Mouse (Mus musculus) adrenal gland, postnatal 10 days (tissue): ENCODE data around the gene Slc25a40. TPM values are rescaled to one million over a fixed set of nuclear protein-coding genes. Genes with fewer than 3 reads are reported as not detected.

Source experiments
- DNase-seq: peaks from one replicate; pipeline ENCODE4 v3.0.0; 2021; ENCODE audit warnings: mixed read lengths
- total RNA-seq, 2 experiments: library from RNA; stranded (reverse); gene quantifications; 2 replicates each; pipeline ENCODE4 v1.2.3; 2021

Slc25a40 gene
- total RNA-seq, 2 experiments from 2014 or later = 8.7 to 13.3 TPM

DNA sequence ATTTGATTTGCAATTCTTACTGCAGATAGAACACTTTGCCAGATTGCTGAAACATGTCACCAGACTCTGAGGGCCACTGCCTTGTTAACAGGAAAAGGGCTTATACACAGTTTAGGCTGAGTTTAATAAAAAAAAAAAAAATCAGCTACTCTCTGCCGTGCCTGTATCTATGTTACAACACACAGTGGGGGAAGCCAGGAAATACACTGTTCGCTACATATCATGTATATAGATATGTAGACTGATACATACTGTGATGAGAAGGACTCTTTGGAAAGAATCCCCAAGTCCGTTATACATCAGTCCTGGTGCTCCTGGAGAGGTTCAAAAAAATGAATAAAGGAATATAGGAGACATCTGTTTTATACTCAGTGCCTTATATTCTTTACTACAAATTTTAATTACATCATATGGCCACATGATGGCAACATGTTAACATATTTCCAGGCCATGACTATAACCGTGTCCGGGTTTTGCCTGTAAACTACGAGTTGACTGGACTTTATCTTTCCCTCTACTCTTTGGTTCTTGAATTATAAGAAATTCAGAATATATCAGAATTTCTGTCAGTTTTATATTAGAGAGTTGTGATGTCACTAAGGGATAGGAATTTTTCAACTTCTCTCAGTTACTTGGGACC is 66.9 kb downstream of the Slc25a40 start:
- DNase-seq = peak; percentile 4

DNA sequence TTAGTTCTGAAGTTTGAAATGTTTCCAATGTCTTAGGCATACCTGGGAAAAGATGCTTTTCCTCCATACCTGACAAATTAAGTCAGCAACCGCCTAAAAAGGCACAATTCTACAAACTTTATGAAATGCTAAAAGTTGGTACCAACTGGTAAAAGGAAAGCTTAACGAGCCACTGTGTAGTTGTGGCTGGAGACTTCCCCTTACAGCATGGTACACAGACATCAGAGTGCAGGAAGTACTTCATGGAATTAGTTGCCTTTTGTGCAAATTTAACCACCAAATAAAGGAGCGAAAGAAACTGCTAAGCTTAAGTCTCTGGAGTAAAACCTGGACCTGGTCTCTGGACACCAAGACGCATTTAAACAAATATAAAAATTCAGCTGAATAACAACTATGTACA is 69.1 kb downstream of the Slc25a40 start:
- DNase-seq = no peak

Other genes starting within 250 kb of the Slc25a40 start
- gene Adam22, start 54.7 kb upstream of the Slc25a40 start, total RNA-seq = 1 to 10 TPM; 5.2 to 6.8 TPM
- 10 to 100 TPM in 1 of 2 experiments, 1 to 10 TPM in 1; 9.8 to 14.3 TPM for gene Dbf4, start 134 bp upstream of the Slc25a40 start, total RNA-seq
- 1 to 10 TPM; 4.2 to 5.5 TPM for gene Rundc3b, start 200.1 kb downstream of the Slc25a40 start, total RNA-seq
- gene Abcb1a, start 237.2 kb downstream of the Slc25a40 start, total RNA-seq = 10 to 100 TPM in 1 of 2 experiments, 1 to 10 TPM in 1; 9.9 to 18.0 TPM